Mouse (Mus musculus): ENCODE data around the gene Hist1h4n. TPM values are rescaled to one million over a fixed set of nuclear protein-coding genes. Genes with fewer than 3 reads are reported as not detected.
"Not testable (repeated sequence)": the region's sequence is repeated elsewhere in the genome, so short reads cannot be mapped to it uniquely, and the experiment has no call there.

Gene Hist1h4n
- total RNA-seq, 2 experiments from 2014 or later: not detected

DNA sequence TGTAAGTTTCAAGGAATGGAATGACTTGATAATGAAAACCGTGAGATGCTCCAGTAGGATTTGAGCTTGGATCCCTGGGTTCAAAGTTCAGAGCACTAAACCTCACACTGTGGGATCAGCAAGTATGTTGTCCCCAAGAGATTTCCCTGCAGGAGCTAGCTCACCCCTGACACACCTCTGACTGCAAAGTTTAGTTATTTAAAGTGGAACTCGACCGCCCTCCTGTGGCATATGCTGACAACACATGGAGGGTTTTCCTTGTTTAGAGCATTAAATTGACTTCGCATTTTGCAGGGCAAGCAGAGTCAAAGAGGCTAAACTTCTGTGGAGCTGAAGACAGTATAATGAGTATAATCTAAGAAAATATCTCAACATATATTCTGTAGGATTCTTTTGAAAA is 28.9 kb downstream of the Hist1h4n start:
- DNase-seq; intact Hi-C loops (cut with DNase I): not testable (repeated sequence)

GRCm38 (mm10) chr13:21797163-21797562 is 34.8 kb downstream of the Hist1h4n start:
- DNase-seq; intact Hi-C loops (cut with DNase I): not testable (repeated sequence)

DNA sequence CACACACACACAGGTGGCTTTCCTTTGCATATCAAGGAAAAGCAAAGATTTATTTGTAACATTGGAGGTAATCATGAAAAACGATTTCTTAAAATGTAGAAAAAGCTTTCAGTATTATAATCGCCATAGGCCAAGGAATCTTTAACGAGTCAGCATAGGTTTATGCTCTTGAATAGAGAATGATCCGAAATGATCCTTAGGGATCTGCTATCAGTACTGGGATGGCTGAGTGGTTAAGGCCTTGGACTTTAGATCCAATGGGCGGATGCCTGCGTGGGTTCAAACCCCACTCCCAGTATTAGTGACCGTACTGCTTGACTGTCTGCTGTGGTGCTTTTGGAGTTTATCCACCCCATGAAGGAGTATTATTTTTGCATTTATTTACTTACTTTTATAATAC is 36.4 kb downstream of the Hist1h4n start:
- intact Hi-C loops (cut with DNase I): no loop called here
- no peak for DNase-seq

GRCm38 (mm10) chr13:21790601-21791283 is 41.3 kb downstream of the Hist1h4n start:
- intact Hi-C loops (cut with DNase I): no loop called here
- DNase-seq: no peak

DNA sequence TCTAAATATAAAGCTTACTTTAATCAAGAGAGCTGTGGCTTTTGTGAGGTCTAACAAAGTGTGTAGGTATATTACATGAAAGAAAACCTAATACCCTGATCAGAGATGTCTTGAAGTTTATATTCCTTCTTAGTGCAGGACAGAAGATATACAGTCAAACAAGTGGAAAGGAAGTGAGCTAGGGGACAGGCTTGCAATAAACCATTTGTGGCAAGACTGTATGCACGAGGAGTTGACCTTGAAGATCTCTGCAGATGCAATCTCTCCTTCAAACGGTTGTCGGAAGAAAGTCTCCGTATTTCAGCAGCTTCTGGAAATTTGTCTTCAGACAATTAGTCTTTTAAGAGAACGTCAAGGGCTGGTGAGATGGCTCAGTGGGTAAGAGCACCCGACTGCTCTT is 42.1 kb downstream of the Hist1h4n start:
- intact Hi-C loops (cut with DNase I): loop anchor here (10.0 kb wide), 1 partner anchor 75 kb away; the partner anchor contains the start of genes Hist1h2ai, Hist1h2bl and Hist1h3h
- DNase-seq: no peak

DNA sequence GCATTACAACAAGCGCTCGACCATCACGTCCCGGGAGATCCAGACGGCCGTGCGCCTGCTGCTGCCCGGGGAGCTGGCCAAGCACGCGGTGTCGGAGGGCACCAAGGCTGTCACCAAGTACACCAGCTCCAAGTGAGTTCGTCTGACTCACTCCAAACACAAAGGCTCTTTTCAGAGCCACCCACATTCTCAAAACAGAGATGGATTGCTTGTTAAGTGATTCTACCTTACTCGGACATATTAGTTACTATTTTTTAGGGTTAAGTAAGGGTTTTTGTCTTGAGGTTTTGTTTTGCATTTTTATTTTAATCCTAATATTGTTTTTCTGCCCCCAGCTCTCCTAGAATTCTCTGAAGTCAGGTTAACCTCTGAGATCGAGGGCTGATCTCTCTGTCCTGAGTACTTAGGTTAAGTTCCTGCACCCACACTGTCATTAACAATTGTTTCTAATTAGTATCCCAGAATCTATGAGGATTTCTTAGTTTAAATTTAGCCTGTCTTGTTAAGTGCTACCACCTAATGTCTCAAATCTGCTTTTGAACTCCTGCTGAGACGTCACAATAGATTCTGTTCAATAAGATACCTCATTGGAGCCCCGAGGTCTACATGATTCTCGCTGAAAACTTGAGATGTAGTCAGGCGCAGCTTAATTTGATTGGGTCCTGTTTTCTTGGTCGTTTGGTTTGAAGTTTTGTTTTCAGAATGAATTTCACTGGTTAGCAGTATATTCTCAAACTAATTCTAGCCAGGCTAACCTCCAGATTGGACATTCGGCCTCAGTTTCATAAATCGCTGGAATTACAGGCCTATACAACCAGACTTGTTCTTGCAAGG is 44.0 kb downstream of the Hist1h4n start:
- intact Hi-C loops (cut with DNase I): loop anchor here (10.0 kb wide), 1 partner anchor 73 kb away; the partner anchor contains the start of genes Hist1h2ai, Hist1h2bl and Hist1h3h
- DNase-seq: no peak

DNA sequence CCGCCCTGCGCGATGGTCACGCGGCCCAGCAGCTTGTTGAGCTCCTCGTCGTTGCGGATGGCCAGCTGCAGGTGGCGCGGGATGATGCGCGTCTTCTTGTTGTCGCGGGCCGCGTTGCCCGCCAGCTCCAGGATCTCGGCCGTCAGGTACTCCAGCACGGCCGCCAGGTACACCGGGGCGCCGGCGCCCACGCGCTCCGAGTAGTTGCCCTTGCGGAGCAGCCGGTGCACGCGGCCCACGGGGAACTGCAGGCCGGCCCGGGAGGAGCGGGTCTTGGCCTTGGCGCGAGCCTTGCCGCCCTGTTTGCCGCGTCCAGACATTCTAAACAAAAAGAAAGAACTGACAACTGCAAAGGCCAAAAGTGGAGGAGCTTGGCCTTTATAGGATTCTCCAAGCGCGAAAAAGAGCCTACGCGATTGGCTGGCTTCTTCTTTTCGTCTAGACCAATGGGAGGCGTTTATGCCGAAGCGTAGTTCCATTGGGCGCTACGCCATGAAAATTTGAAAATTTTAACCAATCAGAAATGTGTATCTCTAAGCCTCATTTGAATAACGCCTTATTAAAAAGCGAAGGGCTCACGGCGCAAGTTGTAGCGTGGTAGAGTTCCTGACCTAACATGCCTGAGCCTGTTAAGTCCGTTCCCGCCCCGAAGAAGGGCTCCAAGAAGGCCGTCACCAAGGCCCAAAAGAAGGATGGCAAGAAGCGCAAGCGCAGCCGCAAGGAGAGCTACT is 44.9 kb downstream of the Hist1h4n start, which contains the start of the genes Hist1h2an and Hist1h2bp:
Gene Hist1h2an (minus strand): TSS at position 320 of the 731 bp plus-strand sequence.
Gene Hist1h2bp (plus strand): TSS at position 563 of the 731 bp plus-strand sequence.
- intact Hi-C loops (cut with DNase I): loop anchor here (10.0 kb wide), 1 partner anchor 72 kb away; the partner anchor contains the start of genes Hist1h2ai, Hist1h2bl and Hist1h3h

DNA sequence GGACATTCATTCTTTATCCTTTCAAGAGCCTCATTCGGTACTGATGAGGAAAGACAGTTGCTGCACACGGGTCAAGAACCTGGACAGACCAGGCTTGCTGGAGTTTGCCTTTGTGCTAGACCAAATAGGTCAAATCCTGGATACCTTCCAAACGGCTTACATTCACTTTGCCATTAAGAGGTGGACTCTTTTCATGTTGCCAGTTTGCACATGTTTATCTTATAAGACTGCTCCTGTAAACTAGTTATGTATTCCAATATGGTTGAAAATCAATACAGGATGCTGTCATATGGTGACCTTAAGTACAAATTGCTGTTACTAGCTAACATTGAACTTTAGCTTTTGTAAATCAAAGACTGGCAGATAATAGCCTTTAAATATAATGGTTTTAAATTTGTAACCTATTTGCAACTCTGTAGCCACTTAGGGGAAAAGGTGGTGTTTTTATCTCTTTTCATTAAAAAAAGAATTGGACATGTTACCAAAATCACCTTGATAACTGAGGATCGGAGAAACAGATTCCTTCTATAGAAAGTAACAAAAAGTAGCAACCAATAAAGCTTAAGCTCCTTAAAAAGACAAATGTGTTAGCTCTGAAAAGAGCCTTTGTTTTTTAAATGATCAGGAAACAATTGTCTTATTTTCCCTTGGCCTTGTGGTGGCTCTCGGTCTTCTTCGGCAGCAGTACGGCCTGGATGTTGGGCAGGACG is 45.7 kb downstream of the Hist1h4n start:
- no peak for DNase-seq
- intact Hi-C loops (cut with DNase I): loop anchor here (10.0 kb wide), 1 partner anchor 72 kb away; the partner anchor contains the start of genes Hist1h2ai, Hist1h2bl and Hist1h3h

More for the DNA sequence above, 44.9 kb downstream of the Hist1h4n start, which contains the start of the genes Hist1h2an and Hist1h2bp:
- peak; percentile 62 to 70 for DNase-seq

DNA sequence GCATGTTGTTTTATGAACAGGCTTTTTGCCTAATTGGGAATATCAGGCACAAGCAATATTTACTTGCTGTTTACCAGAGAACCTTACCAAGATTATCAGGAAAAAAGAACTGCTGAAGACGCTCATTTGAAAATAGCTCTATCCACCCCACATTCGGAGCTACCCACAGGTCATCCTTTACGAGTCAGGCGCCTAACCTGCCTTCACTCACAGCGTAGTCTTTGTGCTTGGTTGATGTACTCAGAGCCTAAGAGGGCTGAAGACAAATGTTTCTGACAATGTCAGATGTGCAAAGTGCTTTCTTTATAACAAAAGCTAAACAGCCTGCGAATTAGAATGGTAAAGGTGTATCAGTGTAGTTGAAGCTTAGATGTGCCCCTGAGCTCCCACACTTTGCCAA is 47.7 kb downstream of the Hist1h4n start:
- no peak for DNase-seq
- intact Hi-C loops (cut with DNase I): loop anchor here (10.0 kb wide), 1 partner anchor 70 kb away; the partner anchor contains the start of genes Hist1h2ai, Hist1h2bl and Hist1h3h

GRCm38 (mm10) chr13:21783734-21784161 is 48.2 kb downstream of the Hist1h4n start:
- DNase-seq: no peak
- intact Hi-C loops (cut with DNase I): loop anchor here (10.0 kb wide), 1 partner anchor 69 kb away; the partner anchor contains the start of genes Hist1h2ai, Hist1h2bl and Hist1h3h

DNA sequence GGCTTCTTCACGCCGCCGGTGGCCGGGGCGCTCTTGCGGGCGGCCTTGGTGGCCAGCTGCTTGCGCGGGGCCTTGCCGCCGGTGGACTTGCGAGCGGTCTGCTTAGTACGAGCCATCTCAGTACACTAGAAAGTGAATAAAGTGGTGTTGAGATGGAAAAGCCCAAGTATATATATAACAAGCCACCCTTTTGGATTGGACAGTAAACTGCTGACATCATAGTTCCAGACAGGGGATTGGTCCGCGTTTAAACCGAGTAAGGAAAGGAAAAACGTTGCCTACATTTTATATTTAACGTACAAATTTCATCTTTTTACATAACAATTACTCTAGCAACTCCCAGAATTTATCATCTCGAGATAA is 48.8 kb downstream of the Hist1h4n start, which contains the start of gene Hist1h3i:
Gene Hist1h3i (minus strand): TSS at position 116 of the 363 bp plus-strand sequence.
- DNase-seq: peak in 1 of 2 experiments; percentile 22
- intact Hi-C loops (cut with DNase I): loop anchor here (10.0 kb wide), 1 partner anchor 68 kb away; the partner anchor contains the start of genes Hist1h2ai, Hist1h2bl and Hist1h3h

DNA sequence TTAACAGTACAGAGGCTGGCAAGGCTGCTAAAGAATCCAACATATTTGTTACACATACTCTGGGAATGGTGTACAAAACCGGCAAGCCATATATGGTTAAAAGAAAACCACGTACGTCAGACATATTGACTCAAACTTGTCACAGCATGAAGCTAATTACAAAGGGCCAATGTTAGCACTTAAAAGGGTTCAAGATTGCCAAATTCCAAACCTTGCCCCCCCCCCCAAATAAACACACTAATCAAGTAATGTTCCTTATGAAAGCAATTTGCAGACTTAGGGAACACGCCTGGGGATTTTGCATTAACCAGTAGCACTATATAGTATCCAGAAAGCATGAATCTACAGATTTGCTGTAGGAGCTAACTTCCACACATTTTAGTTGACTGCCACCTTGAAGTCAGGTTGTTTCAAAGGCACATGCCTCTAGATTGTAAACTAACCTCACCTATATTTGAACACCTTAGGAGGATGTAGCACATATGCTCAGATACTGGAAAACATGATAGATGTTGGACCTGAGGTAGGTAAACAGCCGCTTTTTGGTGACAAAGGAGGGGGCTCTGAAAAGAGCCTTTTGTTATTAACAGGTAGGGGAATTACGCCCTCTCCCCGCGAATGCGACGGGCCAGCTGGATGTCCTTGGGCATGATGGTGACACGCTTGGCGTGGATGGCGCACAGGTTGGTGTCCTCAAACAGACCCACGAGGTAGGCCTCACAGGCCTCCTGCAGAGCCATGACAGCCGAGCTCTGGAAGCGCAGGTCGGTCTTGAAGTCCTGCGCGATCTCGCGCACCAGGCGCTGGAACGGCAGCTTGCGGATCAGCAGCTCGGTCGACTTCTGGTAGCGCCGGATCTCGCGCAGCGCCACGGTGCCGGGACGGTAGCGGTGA is 49.4 kb downstream of the Hist1h4n start:
- DNase-seq: peak in 1 of 2 experiments; percentile 15
- intact Hi-C loops (cut with DNase I): loop anchor here (10.0 kb wide), 1 partner anchor 68 kb away; the partner anchor contains the start of genes Hist1h2ai, Hist1h2bl and Hist1h3h

Small RNAs within 50 kb of the gene (microRNA-seq; reads per million reads assigned to microRNA genes)
- gene Gm19658 (0 reads per million in 2 experiments), gene Gm44346 (0 reads per million in 2 experiments), gene Gm44466 (0 reads per million in 2 experiments)

Other genes starting within 250 kb of the Hist1h4n start
- not detected for gene Olfr1362, start 218.2 kb downstream of the Hist1h4n start, total RNA-seq (2021)
- not detected for gene Olfr11, start 189.7 kb downstream of the Hist1h4n start, total RNA-seq (2021)
- not detected for gene Olfr1361, start 168.8 kb downstream of the Hist1h4n start, total RNA-seq (2021)
- gene Olfr1360, start 154.8 kb downstream of the Hist1h4n start, total RNA-seq (2021): not detected
- gene Olfr1359, start 134.1 kb downstream of the Hist1h4n start, total RNA-seq (2021): not detected
- gene Hist1h2bl, start 116.1 kb downstream of the Hist1h4n start, total RNA-seq (2021): 10 to 100 TPM; 10.7 to 18.2 TPM
- 1 to 10 TPM; 3.3 to 8.8 TPM for gene Hist1h2ai, start 115.8 kb downstream of the Hist1h4n start, total RNA-seq (2021)
- gene Hist1h3h, start 114.5 kb downstream of the Hist1h4n start, total RNA-seq (2021): 10 to 100 TPM; 12.6 to 15.0 TPM
- 1 to 10 TPM; 2.0 to 3.5 TPM for gene Hist1h2bm, start 110.2 kb downstream of the Hist1h4n start, total RNA-seq (2021)
- gene Hist1h4j, start 97.1 kb downstream of the Hist1h4n start, total RNA-seq (2021): 1 to 10 TPM; 2.0 to 3.2 TPM
- 10 to 100 TPM; 27.0 to 38.7 TPM for gene Hist1h4k, start 81.7 kb downstream of the Hist1h4n start, total RNA-seq (2021)
- gene Hist1h2ak, start 78.4 kb downstream of the Hist1h4n start, total RNA-seq (2021): 1 to 10 TPM; 2.1 to 4.8 TPM
- 1 to 10 TPM; 6.9 to 9.3 TPM for gene Hist1h2bn, start 78.1 kb downstream of the Hist1h4n start, total RNA-seq (2021)
- 1 to 10 TPM; 4.7 to 6.6 TPM for gene Hist1h1b, start 51.6 kb downstream of the Hist1h4n start, total RNA-seq (2021)
- gene Hist1h3i, start 48.8 kb downstream of the Hist1h4n start, total RNA-seq (2021): 10 to 100 TPM; 11.9 to 24.7 TPM
- 1 to 10 TPM; 1.0 to 2.0 TPM for gene Hist1h2an, start 45.0 kb downstream of the Hist1h4n start, total RNA-seq (2021)
- 1 to 10 TPM; 3.8 to 6.5 TPM for gene Hist1h2bp, start 44.7 kb downstream of the Hist1h4n start, total RNA-seq (2021)
- gene Hist1h2bq, start 22.0 kb downstream of the Hist1h4n start, total RNA-seq (2021): 10 to 100 TPM; 18.8 to 22.7 TPM
- 1 to 10 TPM in 1 of 2 experiments, under 1 TPM in 1; 0.81 to 6.5 TPM for gene Hist1h2ao, start 21.7 kb downstream of the Hist1h4n start, total RNA-seq (2021)
- gene Hist1h4m, start 20.4 kb downstream of the Hist1h4n start, total RNA-seq (2021): 10 to 100 TPM; 61.4 to 75.8 TPM
- 10 to 100 TPM; 11.5 to 14.3 TPM for gene Hist1h2ap, start 1.3 kb upstream of the Hist1h4n start, total RNA-seq (2021)
- 10 to 100 TPM; 19.2 to 22.2 TPM for gene Hist1h2br, start 1.5 kb upstream of the Hist1h4n start, total RNA-seq (2021)
- gene Zfp184, start 112.9 kb upstream of the Hist1h4n start, total RNA-seq (2021): under 1 TPM; 0.26 to 0.30 TPM
- gene Pom121l2, start 149.0 kb upstream of the Hist1h4n start, total RNA-seq (2021): not detected
- gene Prss16, start 177.5 kb upstream of the Hist1h4n start, total RNA-seq (2021): 1 to 10 TPM in 1 of 2 experiments, not detected in 1; 5.4 TPM
- gene Hist1h2ah, start 203.4 kb upstream of the Hist1h4n start, total RNA-seq (2021): 10 to 100 TPM; 12.2 to 13.3 TPM
- gene Hist1h2bk, start 203.7 kb upstream of the Hist1h4n start, total RNA-seq (2021): 10 to 100 TPM; 10.8 to 26.5 TPM
- gene Hist1h4i, start 209.2 kb upstream of the Hist1h4n start, total RNA-seq (2021): 10 to 100 TPM; 28.7 to 30.9 TPM
- 10 to 100 TPM in 1 of 2 experiments, 1 to 10 TPM in 1; 8.7 to 11.6 TPM for gene Hist1h2ag, start 210.7 kb upstream of the Hist1h4n start, total RNA-seq (2021)
- gene Hist1h2bj, start 211.0 kb upstream of the Hist1h4n start, total RNA-seq (2021): 1 to 10 TPM; 7.6 to 8.9 TPM